29 mouse cellular contexts compared by ENCODE assay signal in genomic region chr12:107131351-107131750, GRCm38 (mm10).
DNase-seq lines count a peak whose midpoint lies in the region; ATAC-seq lines count a peak whose summit lies in the region.
"Had no signal": no experiment of that assay in that cellular context is flagged by ENCODE, and none has a peak within 500 bp of the region (broad histone marks: within the 10 kb centered on the region; RNA-seq: fewer than 3 reads in every experiment).

No protein-coding gene starts in this region.

- H3K4me1 ChIP-seq in heart, embryonic 16.5 days (ENCODE audit: control insufficient read depth, insufficient read depth, low read length): peaks cover 11% of the 10 kb centered on the region
- H3K4me1 ChIP-seq in heart, embryonic 11.5 days (ENCODE audit: control insufficient read depth, insufficient read depth, low read length): 0 out of 2 replicates have a peak, but pooled peaks cover 2% of the 10 kb centered on the region
- no peaks in the 10 kb centered on the region for H3K4me1 ChIP-seq in forebrain, embryonic 11.5 days (replicated peaks; ENCODE audit: control insufficient read depth, insufficient read depth, low read length)
- no peaks in the 10 kb centered on the region for H3K4me1 ChIP-seq in intestine, embryonic 16.5 days (ENCODE audit: control insufficient read depth, insufficient read depth, low read length)
- H3K4me1 ChIP-seq: embryonic facial prominence, embryonic 12.5 days; forebrain, embryonic 15.5 days; kidney, embryonic 15.5 days; limb, embryonic 13.5 days; lung, embryonic 15.5 days; midbrain, embryonic 12.5 days; stomach, embryonic 15.5 days had no signal

- H3K27ac ChIP-seq in heart, embryonic 16.5 days (ENCODE audit: low read length): peak overlapping the region; percentile 37; the same call in 1 of the 2 replicates
- H3K27ac ChIP-seq in heart, embryonic 11.5 days (ENCODE audit: low read depth, low read length): no peak overlapping the region
- H3K27ac ChIP-seq in forebrain, embryonic 11.5 days (ENCODE audit: low read depth, low read length): no peak overlapping the region
- no peak overlapping the region for H3K27ac ChIP-seq in intestine, embryonic 16.5 days (ENCODE audit: low read length)
- H3K27ac ChIP-seq: embryonic facial prominence, embryonic 12.5 days; forebrain, embryonic 15.5 days; heart, embryonic 15.5 days; hindbrain, embryonic 14.5 days; kidney, embryonic 15.5 days; layer of hippocampus, adult 2 months; left cerebral cortex, adult 2 months; limb, embryonic 13.5 days; lung, embryonic 15.5 days; midbrain, embryonic 12.5 days; stomach, embryonic 15.5 days had no signal

- no peak for ATAC-seq in heart, embryonic 16.5 days (replicated peaks; ENCODE audit: extremely low read depth, insufficient read depth, low FRiP score)
- no peak for ATAC-seq in heart, embryonic 11.5 days (replicated peaks; ENCODE audit: insufficient number of reproducible peaks, low FRiP score, low TSS enrichment)
- no peak for ATAC-seq in forebrain, embryonic 11.5 days (replicated peaks; ENCODE audit: low FRiP score)
- no peak for ATAC-seq in intestine, embryonic 16.5 days
- ATAC-seq: forebrain, embryonic 15.5 days; inflammation-experienced regulatory T-cells, adult 6 months had no signal

- no peak overlapping the region for H3K9ac ChIP-seq in heart, embryonic 16.5 days (ENCODE audit: low read length)
- H3K9ac ChIP-seq in heart, embryonic 11.5 days (ENCODE audit: low read depth, low read length): no peak overlapping the region
- no peak overlapping the region for H3K9ac ChIP-seq in forebrain, embryonic 11.5 days (ENCODE audit: low read length)
- H3K9ac ChIP-seq in intestine, embryonic 16.5 days (ENCODE audit: low read depth, low read length): no peak overlapping the region
- H3K9ac ChIP-seq: embryonic facial prominence, embryonic 12.5 days; forebrain, embryonic 15.5 days; heart, embryonic 15.5 days; hindbrain, embryonic 14.5 days; kidney, embryonic 15.5 days; limb, embryonic 13.5 days; lung, embryonic 15.5 days; midbrain, embryonic 12.5 days; stomach, embryonic 15.5 days had no signal

- H3K36me3 ChIP-seq in heart, embryonic 16.5 days (ENCODE audit: control insufficient read depth, insufficient read depth): no peaks in the 10 kb centered on the region
- no peaks in the 10 kb centered on the region for H3K36me3 ChIP-seq in heart, embryonic 11.5 days (ENCODE audit: control insufficient read depth, insufficient read depth, low read length)
- no peaks in the 10 kb centered on the region for H3K36me3 ChIP-seq in forebrain, embryonic 11.5 days (ENCODE audit: control insufficient read depth, insufficient read depth, low read length)
- no peaks in the 10 kb centered on the region for H3K36me3 ChIP-seq in intestine, embryonic 16.5 days (ENCODE audit: control insufficient read depth, insufficient read depth, low read length)
- H3K36me3 ChIP-seq: embryonic facial prominence, embryonic 12.5 days; forebrain, embryonic 15.5 days; heart, embryonic 15.5 days; kidney, embryonic 15.5 days; limb, embryonic 13.5 days; lung, embryonic 15.5 days; midbrain, embryonic 12.5 days; stomach, embryonic 15.5 days had no signal

- no peak overlapping the region; the same call in 1 of the 2 replicates for H3K4me3 ChIP-seq in heart, embryonic 16.5 days (ENCODE audit: low read length)
- no peak overlapping the region for H3K4me3 ChIP-seq in heart, embryonic 11.5 days (ENCODE audit: low read depth, low read length)
- H3K4me3 ChIP-seq in forebrain, embryonic 11.5 days (ENCODE audit: low read depth, low read length): no peak overlapping the region
- no peak overlapping the region for H3K4me3 ChIP-seq in intestine, embryonic 16.5 days (ENCODE audit: low read length)
- H3K4me3 ChIP-seq: embryonic facial prominence, embryonic 12.5 days; forebrain, embryonic 15.5 days; heart, embryonic 15.5 days; kidney, embryonic 15.5 days; layer of hippocampus, adult 2 months; left cerebral cortex, adult 2 months; limb, embryonic 13.5 days; lung, embryonic 15.5 days; midbrain, embryonic 12.5 days; stomach, embryonic 15.5 days had no signal

- H3K27me3 ChIP-seq in heart, embryonic 16.5 days (ENCODE audit: control insufficient read depth, insufficient read depth, low read length): no peaks in the 10 kb centered on the region
- no peaks in the 10 kb centered on the region for H3K27me3 ChIP-seq in heart, embryonic 11.5 days (ENCODE audit: control insufficient read depth, insufficient read depth, low read length)
- no peaks in the 10 kb centered on the region for H3K27me3 ChIP-seq in forebrain, embryonic 11.5 days (ENCODE audit: control insufficient read depth, insufficient read depth, low read length)
- H3K27me3 ChIP-seq in intestine, embryonic 16.5 days (replicated peaks; ENCODE audit: control insufficient read depth, insufficient read depth, low read length): no peaks in the 10 kb centered on the region
- H3K27me3 ChIP-seq: CH12.LX; embryonic facial prominence, embryonic 12.5 days; forebrain, embryonic 15.5 days; heart, embryonic 15.5 days; kidney, embryonic 15.5 days; limb, embryonic 13.5 days; lung, embryonic 15.5 days; midbrain, embryonic 12.5 days had no signal

- WGBS in heart, embryonic 16.5 days: 68% methylated on average over 7 of the region's 7 CpGs
- 74% methylated on average over 7 of the region's 7 CpGs for WGBS in heart, embryonic 11.5 days (ENCODE audit: insufficient replicate concordance)
- WGBS in forebrain, embryonic 11.5 days: 75% methylated on average over 7 of the region's 7 CpGs
- 71% methylated on average over 7 of the region's 7 CpGs for WGBS in intestine, embryonic 16.5 days

- DNase-seq in CD4-positive, CD25-positive, alpha-beta regulatory T cell, adult 2 months (ENCODE audit: low read depth, low spot score): peak; percentile 51
- DNase-seq in induced T-regulatory cell, adult 2 months (ENCODE audit: low read depth): peak; percentile 68
- DNase-seq in thymus, postnatal 36 days: peak; percentile 32 to 42
- DNase-seq in forebrain, embryonic 11.5 days (ENCODE audit: low spot score): no peak
- DNase-seq: adrenal gland, postnatal 14 days; cerebellum, adult 11-12 months; cerebellum, adult 9-11 months; embryo, embryonic 11 days; gastrocnemius, postnatal 25 days; heart, adult 11 months; kidney, adult 18-20 months; kidney, postnatal 25 days had no signal

- no peaks in the 10 kb centered on the region for H3K9me3 ChIP-seq in heart, embryonic 16.5 days (replicated peaks; ENCODE audit: control insufficient read depth, low read length)
- H3K9me3 ChIP-seq in heart, embryonic 11.5 days (replicated peaks; ENCODE audit: control insufficient read depth, low read length): no peaks in the 10 kb centered on the region
- H3K9me3 ChIP-seq in forebrain, embryonic 11.5 days (ENCODE audit: control insufficient read depth, low read length): no peaks in the 10 kb centered on the region
- no peaks in the 10 kb centered on the region for H3K9me3 ChIP-seq in intestine, embryonic 16.5 days (ENCODE audit: control insufficient read depth, low read length)
- H3K9me3 ChIP-seq: embryonic facial prominence, embryonic 12.5 days; forebrain, embryonic 15.5 days; heart, embryonic 15.5 days; kidney, embryonic 15.5 days; limb, embryonic 13.5 days; lung, embryonic 15.5 days; midbrain, embryonic 12.5 days; stomach, embryonic 15.5 days had no signal

- peak overlapping the region; percentile 49; the same call in 1 of the 2 replicates for H3K4me2 ChIP-seq in heart, embryonic 16.5 days (ENCODE audit: low read depth, low read length)
- H3K4me2 ChIP-seq in heart, embryonic 11.5 days: no peak overlapping the region
- no peak overlapping the region for H3K4me2 ChIP-seq in forebrain, embryonic 11.5 days (ENCODE audit: low read depth, low read length, severe bottlenecking)
- H3K4me2 ChIP-seq in intestine, embryonic 16.5 days (ENCODE audit: low read depth, low read length): no peak overlapping the region
- H3K4me2 ChIP-seq: embryonic facial prominence, embryonic 12.5 days; forebrain, embryonic 15.5 days; hindbrain, embryonic 14.5 days; kidney, embryonic 15.5 days; limb, embryonic 13.5 days; liver, embryonic 11.5 days; lung, embryonic 15.5 days; midbrain, embryonic 12.5 days; stomach, embryonic 15.5 days had no signal
